Mouse (Mus musculus): ENCODE data around the gene Cabp1. TPM values are rescaled to one million over a fixed set of nuclear protein-coding genes. Genes with fewer than 3 reads are reported as not detected.

Gene Cabp1
- polyA plus RNA-seq, 1 experiment from 2014 or later, result 0.34 TPM

DNA sequence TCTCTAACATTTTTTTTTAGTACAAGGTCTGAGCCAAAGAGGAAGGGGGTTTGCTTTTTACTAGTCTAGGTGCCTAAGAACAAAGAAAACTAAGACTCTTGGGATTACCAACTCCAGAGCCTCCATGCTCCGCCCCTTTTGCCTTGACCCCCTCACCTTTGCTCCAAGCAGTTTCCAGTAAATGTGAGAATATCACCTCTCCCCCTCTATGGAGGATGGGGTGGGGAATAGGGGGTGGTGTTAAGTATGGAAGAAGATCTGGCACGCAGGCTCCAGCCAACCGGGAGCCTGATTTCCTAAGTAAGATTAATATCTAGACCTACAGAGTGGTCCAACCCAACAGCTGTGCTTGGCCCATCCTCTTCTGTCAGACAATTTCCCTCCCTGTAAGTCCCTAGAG, 53.5 kb downstream of the Cabp1 start:
- Histone ChIP-seq H3K4me2 (no peak overlapping the region), H3K27me3 (replicated peaks) (no peaks in the 10 kb centered on the region), H3K4me3 (no peak overlapping the region), H3K9me3 (replicated peaks) (no peaks in the 10 kb centered on the region), H3K4me1 (replicated peaks) (0 out of 2 replicates have a peak, but pooled peaks cover 3% of the 10 kb centered on the region), H3K27ac (ENCODE audit: poor library complexity, severe bottlenecking) (no peak overlapping the region), H3K9ac (no peak overlapping the region), H3K36me3 (peaks cover 27% of the 10 kb centered on the region)
- no peak for ATAC-seq (ENCODE audit: insufficient number of reproducible peaks, low FRiP score)
- 57% methylated on average over 3 of the region's 3 CpGs for WGBS

DNA sequence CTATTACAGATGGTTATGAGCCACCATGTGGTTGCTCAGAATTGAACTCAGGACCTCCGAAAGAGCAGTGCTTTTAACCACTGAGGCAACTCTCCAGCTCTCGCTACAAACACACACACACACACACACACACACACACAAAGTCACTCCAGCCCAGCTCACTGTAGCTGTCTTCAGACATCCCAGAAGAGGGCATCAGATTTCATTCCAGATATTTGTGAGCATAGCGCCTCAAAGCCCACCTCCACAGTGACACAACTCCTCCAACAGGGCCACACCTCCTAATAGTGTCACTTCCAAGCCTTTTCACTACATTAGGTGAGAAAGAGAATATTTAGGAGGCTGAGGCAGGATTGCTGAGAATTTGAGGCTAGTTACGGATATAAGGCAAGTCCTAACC, 55.1 kb downstream of the Cabp1 start:
- Histone ChIP-seq H3K9ac (no peak overlapping the region), H3K9me3 (replicated peaks) (no peaks in the 10 kb centered on the region), H3K36me3 (peaks cover 11% of the 10 kb centered on the region), H3K27ac (ENCODE audit: poor library complexity, severe bottlenecking) (no peak overlapping the region), H3K4me1 (replicated peaks) (0 out of 2 replicates have a peak, but pooled peaks cover 3% of the 10 kb centered on the region), H3K4me3 (no peak overlapping the region), H3K27me3 (replicated peaks) (no peaks in the 10 kb centered on the region), H3K4me2 (no peak overlapping the region)
- WGBS, result 64% methylated on average over 4 of the region's 4 CpGs
- ATAC-seq (ENCODE audit: insufficient number of reproducible peaks, low FRiP score), result no peak

DNA sequence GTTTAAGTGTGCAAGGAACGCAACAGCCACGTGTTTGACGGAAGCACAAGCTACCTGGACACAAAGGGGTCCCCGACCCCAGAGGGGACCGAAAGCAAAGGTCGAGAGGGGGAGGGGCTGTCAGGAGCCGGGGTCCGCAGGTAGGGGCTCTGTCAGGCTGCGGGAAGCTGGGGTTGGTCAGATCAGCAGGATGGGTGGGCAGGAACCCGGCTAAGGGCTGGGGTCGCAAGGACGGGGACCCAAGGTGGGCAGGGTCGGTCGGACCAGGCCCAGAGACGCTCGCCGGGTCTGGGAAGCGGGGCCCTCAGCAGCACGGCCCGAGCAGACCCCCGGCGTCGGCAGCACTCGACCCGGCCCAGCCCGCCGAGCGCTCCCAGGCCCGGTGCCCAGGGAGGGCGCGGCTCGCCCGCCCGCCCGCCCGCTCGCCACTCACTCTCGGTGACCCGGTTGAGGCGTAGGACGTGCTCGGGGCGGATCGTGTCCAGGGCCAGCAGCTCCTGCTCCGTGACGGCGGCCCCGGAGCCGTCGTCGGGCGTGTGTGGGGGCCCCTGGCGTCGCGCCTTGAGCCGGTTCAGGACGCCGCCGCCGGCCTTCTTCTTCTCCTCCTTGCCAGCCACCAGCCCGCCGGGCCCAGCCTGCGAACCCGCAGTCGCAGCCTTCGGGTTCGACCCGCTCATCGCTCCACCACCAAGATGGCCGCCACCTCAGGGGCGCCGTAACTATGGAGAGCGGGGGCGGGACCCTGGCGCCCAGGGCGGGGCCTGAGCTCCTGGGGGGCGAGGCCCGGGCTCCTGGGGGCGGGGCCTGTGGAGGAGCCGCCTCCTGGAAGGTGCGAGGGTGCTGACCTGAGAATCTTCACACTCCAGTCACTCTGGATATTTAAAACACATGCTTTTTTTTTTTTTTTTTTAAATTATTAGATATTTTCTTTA, 59.7 kb downstream of the Cabp1 start, which contains the start of gene Unc119b:
TSS of gene Unc119b (minus strand) at position 742 of the 932 bp plus-strand sequence.
- H3K27ac ChIP-seq (ENCODE audit: poor library complexity, severe bottlenecking), result no peak within 1 kb of the TSS
- H3K4me3 ChIP-seq, result peak within 1 kb of the TSS; percentile 90
- no peaks in the 10 kb centered on the region for H3K9me3 ChIP-seq (replicated peaks)
- H3K27me3 ChIP-seq (replicated peaks), result no peaks in the 10 kb centered on the region
- under 1% methylated on average over 60 of the region's 81 CpGs for WGBS
- peaks cover 8% of the 10 kb centered on the region for H3K36me3 ChIP-seq
- peak; percentile 96 for ATAC-seq (ENCODE audit: insufficient number of reproducible peaks, low FRiP score)
- H3K4me1 ChIP-seq (replicated peaks), result peaks cover 14% of the 10 kb centered on the region
- peak within 1 kb of the TSS; percentile 88 for H3K9ac ChIP-seq
- peak within 1 kb of the TSS; percentile 97 for H3K4me2 ChIP-seq

DNA sequence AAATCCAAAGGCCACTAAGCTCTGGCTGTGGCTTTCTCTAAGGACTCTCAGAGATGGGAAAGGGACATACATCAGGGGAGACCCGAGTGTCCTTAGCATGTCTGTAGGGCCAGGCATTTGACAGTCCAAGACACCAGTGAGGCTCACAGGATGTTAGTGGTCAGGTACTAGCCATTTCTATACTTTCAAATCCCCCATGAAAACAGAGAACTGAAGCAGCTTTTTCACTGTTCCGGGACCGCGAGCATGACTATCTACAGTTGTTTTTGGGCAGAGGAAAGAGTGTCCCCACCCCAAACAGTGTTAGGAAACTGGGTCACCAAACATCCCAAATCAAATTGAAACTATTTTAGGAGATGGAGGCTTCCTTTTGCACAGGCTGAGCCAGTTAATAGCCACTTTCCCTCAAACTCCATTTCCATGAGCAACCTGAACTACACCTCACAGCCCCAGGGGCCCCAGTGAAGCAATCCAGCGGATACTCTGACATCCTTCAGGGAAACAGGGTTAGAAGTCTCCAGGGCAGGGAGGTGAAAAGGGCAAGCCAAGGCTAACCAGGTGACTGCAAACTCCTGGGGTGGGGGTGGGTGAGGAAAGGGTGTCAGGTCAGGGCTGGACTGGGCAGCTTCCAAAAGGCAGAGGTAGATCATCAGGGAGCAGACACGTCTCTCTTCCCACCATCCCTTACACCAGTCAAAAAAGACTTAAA, 60.7 kb downstream of the Cabp1 start:
- Histone ChIP-seq H3K27me3 (replicated peaks) (no peaks in the 10 kb centered on the region), H3K9ac (peak overlapping the region; percentile 88), H3K4me1 (replicated peaks) (peaks cover 14% of the 10 kb centered on the region), H3K9me3 (replicated peaks) (no peaks in the 10 kb centered on the region), H3K4me2 (peak overlapping the region; percentile 97), H3K4me3 (peak overlapping the region; percentile 90), H3K27ac (ENCODE audit: poor library complexity, severe bottlenecking) (no peak overlapping the region), H3K36me3 (peaks cover 13% of the 10 kb centered on the region)
- no peak for ATAC-seq (ENCODE audit: insufficient number of reproducible peaks, low FRiP score)
- 58% methylated on average over 6 of the region's 6 CpGs for WGBS

DNA sequence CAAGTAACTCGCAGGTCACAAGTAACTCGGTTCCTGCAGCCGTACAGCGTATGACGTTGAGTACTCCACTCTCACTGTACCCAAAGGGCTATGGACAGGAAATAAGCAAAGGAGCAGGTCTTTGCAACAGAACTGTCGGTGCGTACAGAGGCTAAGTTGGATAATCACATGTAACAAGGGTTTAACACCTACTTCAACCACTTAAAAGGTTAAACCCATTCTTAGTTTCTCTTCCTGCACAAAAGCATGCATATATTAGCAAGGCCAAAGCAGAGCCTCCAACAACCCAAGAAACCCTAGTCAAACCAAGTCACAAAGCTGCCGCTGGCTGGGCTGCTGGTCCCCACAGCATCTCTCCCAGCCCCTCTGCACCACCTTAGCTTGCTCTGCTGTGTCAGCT, 61.7 kb downstream of the Cabp1 start:
- whole genome bisulfite sequencing, result 83% methylated on average over 8 of the region's 8 CpGs

DNA sequence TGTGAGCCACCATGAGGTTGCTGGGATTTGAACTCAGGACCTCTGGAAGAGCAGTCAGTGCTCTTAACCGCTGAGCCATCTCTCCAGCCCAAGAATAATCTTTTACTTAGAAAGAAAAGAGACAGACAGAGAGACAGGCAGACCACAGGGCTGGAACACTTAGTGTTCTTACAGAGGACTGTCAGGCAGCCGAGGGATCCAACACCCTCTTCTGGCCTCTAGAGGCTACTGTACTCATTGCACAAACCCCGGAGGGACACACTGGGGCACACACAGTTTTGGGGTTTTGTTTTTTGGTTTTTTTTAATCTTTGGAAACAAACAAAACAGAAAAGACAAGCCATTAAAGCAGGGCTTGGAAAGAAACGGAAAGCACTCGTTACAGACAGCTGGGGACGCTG, 64.9 kb downstream of the Cabp1 start:
- peaks cover 21% of the 10 kb centered on the region for H3K4me1 ChIP-seq (replicated peaks)
- 86% methylated on average over 6 of the region's 6 CpGs for WGBS

More for the DNA sequence above, 61.7 kb downstream of the Cabp1 start:
- H3K9ac ChIP-seq, result 0 out of 2 replicates have a peak overlapping the region, but pooled peaks have one; percentile 13
- peaks cover 23% of the 10 kb centered on the region for H3K36me3 ChIP-seq
- no peaks in the 10 kb centered on the region for H3K9me3 ChIP-seq (replicated peaks)
- no peak for ATAC-seq (ENCODE audit: insufficient number of reproducible peaks, low FRiP score)
- no peak overlapping the region for H3K4me3 ChIP-seq
- H3K4me2 ChIP-seq, result no peak overlapping the region
- H3K4me1 ChIP-seq (replicated peaks), result peaks cover 14% of the 10 kb centered on the region
- no peaks in the 10 kb centered on the region for H3K27me3 ChIP-seq (replicated peaks)
- no peak overlapping the region for H3K27ac ChIP-seq (ENCODE audit: poor library complexity, severe bottlenecking)

DNA sequence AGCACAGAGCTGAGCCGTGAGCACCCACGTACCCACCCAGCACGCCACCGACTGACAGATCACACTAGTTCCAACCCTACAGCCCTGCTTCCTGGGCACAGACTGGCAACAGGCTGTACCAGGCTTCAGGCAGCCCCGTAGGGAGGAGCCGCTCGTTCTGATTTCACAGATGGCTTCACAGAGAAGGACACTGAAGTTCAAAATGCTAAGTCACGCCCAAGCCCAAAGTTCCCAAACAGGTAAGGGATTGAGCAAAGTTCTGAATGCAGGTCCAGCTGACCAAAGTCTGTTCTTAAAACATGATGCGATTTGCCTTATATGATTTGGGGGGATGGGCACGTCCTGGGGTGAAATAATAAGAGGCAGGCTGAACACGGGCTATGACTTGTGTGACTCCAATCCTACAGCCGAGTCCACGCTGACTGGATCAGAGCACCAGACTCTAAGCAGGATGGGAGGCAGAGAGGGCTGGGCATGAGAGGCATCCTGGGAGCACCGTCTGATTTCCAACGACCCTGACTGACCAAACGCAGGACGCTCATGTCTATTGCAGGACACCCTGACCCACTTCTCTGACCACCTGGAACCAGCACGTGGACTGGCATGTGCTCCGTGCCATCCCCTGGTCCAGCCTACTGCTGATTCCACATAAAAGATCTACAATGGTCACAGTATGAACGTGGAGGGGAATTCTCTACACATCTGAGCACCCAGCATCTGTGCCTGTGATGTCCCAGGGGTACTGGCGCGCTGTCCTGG, 66.6 kb downstream of the Cabp1 start:
- H3K4me1 ChIP-seq (replicated peaks), result peaks cover 8% of the 10 kb centered on the region; the same call in 1 of the 2 replicates
- H3K9ac ChIP-seq, result no peak overlapping the region
- H3K36me3 ChIP-seq, result peaks cover 49% of the 10 kb centered on the region
- WGBS, result 88% methylated on average over 22 of the region's 22 CpGs
- H3K27ac ChIP-seq (ENCODE audit: poor library complexity, severe bottlenecking), result no peak overlapping the region
- H3K4me2 ChIP-seq, result no peak overlapping the region
- no peaks in the 10 kb centered on the region for H3K9me3 ChIP-seq (replicated peaks)
- ATAC-seq (ENCODE audit: insufficient number of reproducible peaks, low FRiP score), result no peak
- H3K4me3 ChIP-seq, result no peak overlapping the region
- no peaks in the 10 kb centered on the region for H3K27me3 ChIP-seq (replicated peaks)

More for the DNA sequence above, 64.9 kb downstream of the Cabp1 start:
- no peak overlapping the region for H3K4me2 ChIP-seq
- H3K27ac ChIP-seq (ENCODE audit: poor library complexity, severe bottlenecking), result no peak overlapping the region
- H3K9me3 ChIP-seq (replicated peaks), result no peaks in the 10 kb centered on the region
- no peak overlapping the region for H3K4me3 ChIP-seq
- H3K27me3 ChIP-seq (replicated peaks), result no peaks in the 10 kb centered on the region
- peaks cover 38% of the 10 kb centered on the region for H3K36me3 ChIP-seq
- no peak overlapping the region for H3K9ac ChIP-seq
- no peak for ATAC-seq (ENCODE audit: insufficient number of reproducible peaks, low FRiP score)

DNA sequence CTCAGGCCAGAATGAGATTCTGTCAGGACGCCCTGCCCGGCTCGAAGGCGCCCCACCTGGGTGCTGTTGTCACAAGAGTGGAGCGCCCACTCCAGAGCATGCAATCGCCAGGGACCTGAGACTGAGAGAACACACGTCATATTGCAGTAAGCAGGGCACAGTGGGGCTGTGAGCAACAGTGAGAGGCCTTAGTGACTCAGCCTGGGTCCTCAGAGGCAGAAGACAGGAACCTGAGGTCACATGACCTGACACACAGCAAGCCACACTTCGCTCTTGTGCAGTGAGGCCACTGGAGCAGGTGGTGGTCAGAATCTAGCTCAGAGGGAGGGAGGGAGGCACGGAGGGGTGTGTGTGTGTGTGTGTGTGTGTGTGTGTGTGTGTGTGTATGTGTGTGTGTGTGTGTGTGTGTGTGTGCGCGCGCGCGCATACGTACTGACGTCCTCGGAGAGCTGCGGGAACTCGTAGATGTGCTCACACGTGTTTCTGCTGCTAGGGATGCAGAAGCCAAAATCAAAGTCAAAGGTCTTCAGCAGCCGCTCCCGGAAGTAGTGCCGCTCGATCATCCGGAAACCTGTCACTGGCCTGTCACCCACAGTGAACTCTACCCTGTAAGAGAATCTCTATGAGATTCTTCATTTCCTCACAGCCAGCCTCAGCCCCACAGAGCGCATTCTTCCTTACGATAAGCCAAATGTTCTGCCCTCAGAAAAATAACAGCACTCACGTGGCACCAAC, 67.4 kb downstream of the Cabp1 start:
- Histone ChIP-seq H3K27ac (ENCODE audit: poor library complexity, severe bottlenecking) (no peak overlapping the region), H3K4me1 (replicated peaks) (peaks cover 7% of the 10 kb centered on the region; the same call in 1 of the 2 replicates), H3K36me3 (peaks cover 51% of the 10 kb centered on the region), H3K4me3 (no peak overlapping the region), H3K27me3 (replicated peaks) (no peaks in the 10 kb centered on the region), H3K9ac (no peak overlapping the region), H3K4me2 (no peak overlapping the region), H3K9me3 (replicated peaks) (no peaks in the 10 kb centered on the region)
- WGBS, result 86% methylated on average over 28 of the region's 28 CpGs
- no peak for ATAC-seq (ENCODE audit: insufficient number of reproducible peaks, low FRiP score)

DNA sequence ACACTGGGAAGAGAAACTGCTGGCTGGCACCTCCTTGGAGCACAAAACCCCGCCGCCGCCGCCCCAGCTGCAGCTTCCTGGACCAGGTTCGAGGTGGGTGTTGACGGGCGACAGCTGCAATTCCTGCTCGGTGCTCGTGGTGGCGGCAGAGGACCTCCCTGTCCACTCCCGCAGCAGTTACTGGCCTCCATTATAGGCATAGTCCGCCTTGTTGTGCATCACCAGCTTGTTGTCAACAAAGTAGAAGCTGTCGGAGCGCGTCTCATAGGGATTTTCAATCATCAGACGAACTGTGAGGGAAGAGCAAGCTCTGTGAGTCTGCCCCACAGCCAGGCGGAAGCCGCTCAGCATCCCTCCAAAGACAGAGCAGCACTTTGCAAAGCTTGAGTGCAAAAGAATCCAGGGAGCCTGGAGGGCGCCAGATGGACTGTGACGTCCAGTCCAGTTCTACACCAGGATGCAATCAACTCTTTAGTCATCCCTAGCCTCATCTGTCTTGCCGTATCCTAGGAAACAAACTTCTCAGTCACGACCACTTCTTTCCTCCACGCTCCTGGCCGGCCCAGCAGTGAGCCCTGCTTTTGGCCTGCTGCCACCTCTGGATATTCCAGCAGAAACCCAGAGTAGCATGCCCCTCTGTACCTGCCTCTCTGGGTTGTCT, 68.8 kb downstream of the Cabp1 start:
- Histone ChIP-seq H3K4me2 (no peak overlapping the region; the same call in 1 of the 2 replicates), H3K4me1 (replicated peaks) (peaks cover 7% of the 10 kb centered on the region; the same call in 1 of the 2 replicates), H3K27me3 (replicated peaks) (no peaks in the 10 kb centered on the region), H3K36me3 (peaks cover 51% of the 10 kb centered on the region), H3K27ac (ENCODE audit: poor library complexity, severe bottlenecking) (no peak overlapping the region), H3K4me3 (no peak overlapping the region), H3K9me3 (replicated peaks) (no peaks in the 10 kb centered on the region), H3K9ac (no peak overlapping the region)
- peak; percentile 43 for ATAC-seq (ENCODE audit: insufficient number of reproducible peaks, low FRiP score)
- 31% methylated on average over 24 of the region's 24 CpGs for WGBS

DNA sequence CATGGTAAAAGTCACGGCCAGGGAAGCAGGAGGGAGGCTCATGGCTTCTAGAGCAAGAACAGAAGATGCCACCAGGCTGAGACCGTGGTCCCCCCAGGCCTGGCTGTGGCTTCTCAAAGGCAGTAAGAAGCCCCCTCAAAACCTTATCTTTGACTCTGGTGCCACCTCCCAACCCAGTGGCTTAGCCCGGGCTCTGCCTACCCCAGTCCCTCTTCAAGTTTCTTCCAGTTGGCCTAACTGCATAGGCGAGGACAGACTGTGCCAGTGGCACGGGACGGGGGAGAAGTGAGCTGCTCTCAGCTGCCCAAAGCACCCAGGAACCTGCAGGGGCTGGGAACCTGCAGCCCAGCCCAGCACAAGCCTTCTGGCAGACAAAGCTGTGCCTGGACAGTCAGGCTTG, 69.5 kb downstream of the Cabp1 start:
- Histone ChIP-seq H3K9me3 (replicated peaks) (no peaks in the 10 kb centered on the region), H3K9ac (no peak overlapping the region), H3K27me3 (replicated peaks) (no peaks in the 10 kb centered on the region), H3K4me2 (no peak overlapping the region), H3K36me3 (peaks cover 45% of the 10 kb centered on the region), H3K27ac (ENCODE audit: poor library complexity, severe bottlenecking) (no peak overlapping the region), H3K4me3 (no peak overlapping the region), H3K4me1 (replicated peaks) (peaks cover 7% of the 10 kb centered on the region; the same call in 1 of the 2 replicates)
- WGBS, result 90% methylated on average over 6 of the region's 6 CpGs
- no peak for ATAC-seq (ENCODE audit: insufficient number of reproducible peaks, low FRiP score)

All from heart, embryonic 12.5 days (tissue).